Comparison of ENCODE assay signal across 9 mouse cellular contexts in the genomic region with DNA sequence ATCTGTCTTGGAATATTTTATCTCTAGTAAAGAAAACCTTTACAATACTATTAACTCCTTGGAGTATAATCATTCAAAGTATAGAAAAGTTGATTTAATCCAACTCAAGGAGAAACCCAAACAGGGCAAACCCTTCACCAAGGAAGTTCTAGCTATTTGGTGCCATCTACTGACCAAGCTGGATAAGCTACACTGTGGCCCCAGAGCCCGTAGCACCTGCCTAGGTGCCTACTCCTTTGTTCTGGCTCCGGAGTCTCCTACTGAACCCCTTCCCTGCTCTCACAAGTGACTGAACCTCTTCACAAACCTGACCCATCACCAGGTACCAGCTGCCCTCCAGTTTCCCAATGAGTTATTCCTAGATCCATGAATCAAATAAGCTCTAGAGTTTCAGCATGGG. TPM values are rescaled to one million over a fixed set of nuclear protein-coding genes. Genes with fewer than 3 reads are reported as not detected.
A peak's percentile ranks its signal among the peaks of the same experiment; 100 is the strongest.
DNase-seq lines count a peak whose midpoint lies in the region; ATAC-seq lines count a peak whose summit lies in the region.
"Had no signal": no experiment of that assay in that cellular context is flagged by ENCODE, and none has a peak within 500 bp of the region (broad histone marks: within the 10 kb centered on the region; RNA-seq: fewer than 3 reads in every experiment).

No protein-coding gene starts in this region.

- ATAC-seq in midbrain, embryonic 11.5 days (ENCODE audit: low FRiP score) = peak; percentile 35; the same call in 1 of the 2 replicates
- no peak for ATAC-seq in midbrain, embryonic 13.5 days
- ATAC-seq in granulocyte monocyte progenitor cell, adult 5-6 weeks (replicated peaks; ENCODE audit: poor library complexity, severe bottlenecking) = peak; percentile 80
- ATAC-seq in stomach, embryonic 15.5 days (ENCODE audit: insufficient read depth, low FRiP score, low read depth) = peak; percentile 60

- H3K4me1 ChIP-seq in midbrain, embryonic 11.5 days (ENCODE audit: control insufficient read depth, insufficient read depth, low read length) = no peaks in the 10 kb centered on the region
- H3K4me1 ChIP-seq in midbrain, embryonic 13.5 days (replicated peaks) = peaks cover 6% of the 10 kb centered on the region; the same call in 1 of the 2 replicates
- H3K4me1 ChIP-seq in stomach, embryonic 15.5 days = no peaks in the 10 kb centered on the region

- no peak overlapping the region for H3K4me2 ChIP-seq in midbrain, embryonic 11.5 days
- H3K4me2 ChIP-seq in midbrain, embryonic 13.5 days (replicated peaks) = no peak overlapping the region
- no peak overlapping the region for H3K4me2 ChIP-seq in stomach, embryonic 15.5 days
- H3K4me2 ChIP-seq: limb, embryonic 15.5 days had no signal

- 42% methylated on average over 2 of the region's 2 CpGs for WGBS in midbrain, embryonic 11.5 days
- WGBS in midbrain, embryonic 13.5 days = 47% methylated on average over 2 of the region's 2 CpGs
- 38% methylated on average over 2 of the region's 2 CpGs for WGBS in stomach, embryonic 15.5 days

- no peak overlapping the region for H3K27ac ChIP-seq in midbrain, embryonic 11.5 days (ENCODE audit: low read depth, low read length)
- no peak overlapping the region for H3K27ac ChIP-seq in midbrain, embryonic 13.5 days
- no peak overlapping the region for H3K27ac ChIP-seq in stomach, embryonic 15.5 days
- H3K27ac ChIP-seq: limb, embryonic 15.5 days had no signal

- H3K9me3 ChIP-seq in midbrain, embryonic 11.5 days (ENCODE audit: control insufficient read depth, low read length) = no peaks in the 10 kb centered on the region
- H3K9me3 ChIP-seq in midbrain, embryonic 13.5 days = no peaks in the 10 kb centered on the region
- H3K9me3 ChIP-seq in stomach, embryonic 15.5 days = no peaks in the 10 kb centered on the region
- H3K9me3 ChIP-seq: limb, embryonic 15.5 days had no signal

- H3K9ac ChIP-seq in midbrain, embryonic 11.5 days (ENCODE audit: low read length) = no peak overlapping the region
- H3K9ac ChIP-seq in midbrain, embryonic 13.5 days (replicated peaks) = no peak overlapping the region
- H3K9ac ChIP-seq in stomach, embryonic 15.5 days = no peak overlapping the region
- H3K9ac ChIP-seq: limb, embryonic 15.5 days had no signal

- H3K27me3 ChIP-seq in midbrain, embryonic 11.5 days (ENCODE audit: control insufficient read depth, insufficient read depth, low read length) = no peaks in the 10 kb centered on the region
- no peaks in the 10 kb centered on the region for H3K27me3 ChIP-seq in midbrain, embryonic 13.5 days
- H3K27me3 ChIP-seq in stomach, embryonic 15.5 days (replicated peaks) = no peaks in the 10 kb centered on the region
- H3K27me3 ChIP-seq: limb, embryonic 15.5 days had no signal

- DNase-seq in cerebellum, postnatal 25 days = peak; percentile 41 to 47
- no peak for DNase-seq in cerebellum, postnatal 4 days (ENCODE audit: low spot score in 2 of 2)
- DNase-seq in midbrain, embryonic 11.5 days (ENCODE audit: low spot score, missing footprints) = no peak
- DNase-seq in neural tube, embryonic 10.5 days (ENCODE audit: extremely low spot score, low spot score) = no peak
- no peak for DNase-seq in adrenal gland, adult 2 months

- no peak overlapping the region for H3K4me3 ChIP-seq in midbrain, embryonic 11.5 days (ENCODE audit: low read depth, low read length)
- H3K4me3 ChIP-seq in midbrain, embryonic 13.5 days (replicated peaks) = no peak overlapping the region
- H3K4me3 ChIP-seq in stomach, embryonic 15.5 days (replicated peaks) = no peak overlapping the region
- H3K4me3 ChIP-seq: limb, embryonic 15.5 days had no signal

- H3K36me3 ChIP-seq in midbrain, embryonic 11.5 days (ENCODE audit: control insufficient read depth, insufficient read depth, low read length) = no peaks in the 10 kb centered on the region
- peaks cover 14% of the 10 kb centered on the region for H3K36me3 ChIP-seq in midbrain, embryonic 13.5 days
- no peaks in the 10 kb centered on the region for H3K36me3 ChIP-seq in stomach, embryonic 15.5 days

RNA-seq across cellular contexts. Expression of a gene that starts 45.3 kb away (rescaled TPM):
- 85.8 and 86.2 TPM in 2 replicates for polyA plus RNA-seq in midbrain, embryonic 11.5 days (2014; fragmentation: Nextera tagmentation; extraction: Ambion mirVana)
- 121 and 136 TPM in 2 replicates for polyA plus RNA-seq in midbrain, embryonic 13.5 days (2015; fragmentation: Nextera tagmentation; extraction: Ambion mirVana)
- total RNA-seq in granulocyte monocyte progenitor cell, adult 5-6 weeks (2014; fragmentation: Nextera tagmentation) = 101 and 117 TPM in 2 replicates
- 159 and 165 TPM in 2 replicates for total RNA-seq in granulocyte monocyte progenitor cell, adult 5-6 weeks (2017)
- 114 and 119 TPM in 2 replicates for polyA plus RNA-seq in stomach, embryonic 15.5 days (2015; fragmentation: Nextera tagmentation; extraction: Ambion mirVana)
- total RNA-seq in adrenal gland, adult 2 months (2021) = 100 to 1,000 TPM; 249 to 315 TPM
- polyA plus RNA-seq in adrenal gland, adult 2 months (2012; rRNA removed) = 40.5 and 53.8 TPM in 2 replicates

Comparison
In these comparisons a context has a peak if more than half of its experiments do, and no peak if none do; other contexts are left out.
1. DNase-seq: peak in cerebellum, postnatal 25 days (2 of 2); none in cerebellum, postnatal 4 days (0 of 2), midbrain, embryonic 11.5 days (single experiment), neural tube, embryonic 10.5 days (single experiment) and adrenal gland, adult 2 months (single experiment).